Mouse (Mus musculus): ENCODE measurements at regions not wholly inside any gene's neighbourhood (a gene's known extent, or its start where the extent isn't known, plus 50 kb on each side); places are given as distances from the start of the nearest gene placed in this dataset.

DNA sequence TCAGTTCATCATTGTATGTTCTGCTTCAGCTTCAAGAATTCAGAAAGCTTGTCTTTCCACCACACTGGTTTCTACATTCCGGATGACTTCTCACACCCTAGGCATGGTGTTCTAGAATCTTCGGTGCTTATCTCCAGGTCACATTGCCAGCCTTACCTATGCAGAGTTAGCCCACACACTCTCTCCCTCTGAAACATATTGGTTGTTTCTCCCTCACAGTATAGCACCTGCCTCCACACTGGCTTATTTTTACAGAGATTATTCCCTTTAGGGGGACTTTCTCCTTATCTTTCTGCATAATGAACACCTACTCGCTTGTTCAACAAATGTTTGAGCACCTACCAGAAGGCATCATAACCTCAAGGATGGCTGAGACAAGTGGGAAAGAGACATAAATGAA, 368.0 kb upstream of the Cdh5 start:
- H3K4me2 ChIP-seq (ENCODE audit: low read depth, low read length): no peak overlapping the region
- no peak overlapping the region for H3K9ac ChIP-seq (ENCODE audit: low read depth, low read length)
- no peaks in the 10 kb centered on the region for H3K4me1 ChIP-seq (ENCODE audit: control insufficient read depth, low read depth, low read length)
- H3K27ac ChIP-seq (ENCODE audit: low read length): no peak overlapping the region
- no peaks in the 10 kb centered on the region for H3K27me3 ChIP-seq (ENCODE audit: control insufficient read depth, insufficient read depth, low read depth, low read length)
- WGBS (ENCODE audit: insufficient replicate concordance): 79% methylated on average over 3 of the region's 3 CpGs
- no peaks in the 10 kb centered on the region for H3K36me3 ChIP-seq (ENCODE audit: control insufficient read depth, insufficient read depth)
- H3K4me3 ChIP-seq (ENCODE audit: low read depth, low read length): no peak overlapping the region
- H3K9me3 ChIP-seq (replicated peaks; ENCODE audit: control insufficient read depth, low read length): no peaks in the 10 kb centered on the region
- ATAC-seq (ENCODE audit: low read depth): no peak

DNA sequence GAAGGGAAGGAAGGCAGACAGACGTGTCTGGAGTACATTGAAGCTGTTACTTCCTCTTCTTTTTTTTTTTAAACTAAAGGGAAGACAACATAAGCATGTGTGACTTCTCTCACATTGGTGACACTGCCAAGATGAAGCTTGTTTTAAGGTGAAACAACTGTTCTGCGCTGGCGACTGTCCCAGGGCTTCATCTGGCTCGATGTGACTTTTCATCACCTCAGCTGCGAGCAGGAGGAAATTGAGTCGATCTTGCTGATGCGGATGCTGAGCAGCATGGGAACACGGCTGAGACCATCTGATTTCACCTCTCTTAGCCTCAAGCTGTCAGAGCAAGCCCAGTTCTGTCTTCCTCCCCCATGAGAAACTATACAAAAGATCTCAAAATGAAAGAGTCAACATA, 363.1 kb upstream of the Cdh5 start:
- H3K27me3 ChIP-seq (ENCODE audit: control insufficient read depth, insufficient read depth, low read depth, low read length): no peaks in the 10 kb centered on the region
- no peak overlapping the region for H3K4me2 ChIP-seq (ENCODE audit: low read depth, low read length)
- H3K27ac ChIP-seq (ENCODE audit: low read length): no peak overlapping the region
- H3K9ac ChIP-seq (ENCODE audit: low read depth, low read length): no peak overlapping the region
- H3K4me1 ChIP-seq (ENCODE audit: control insufficient read depth, low read depth, low read length): no peaks in the 10 kb centered on the region
- no peak overlapping the region for H3K4me3 ChIP-seq (ENCODE audit: low read depth, low read length)
- no peaks in the 10 kb centered on the region for H3K36me3 ChIP-seq (ENCODE audit: control insufficient read depth, insufficient read depth)
- no peaks in the 10 kb centered on the region for H3K9me3 ChIP-seq (replicated peaks; ENCODE audit: control insufficient read depth, low read length)
- no peak for ATAC-seq (ENCODE audit: low read depth)
- 50% methylated on average over 8 of the region's 8 CpGs for WGBS (ENCODE audit: insufficient replicate concordance)

DNA sequence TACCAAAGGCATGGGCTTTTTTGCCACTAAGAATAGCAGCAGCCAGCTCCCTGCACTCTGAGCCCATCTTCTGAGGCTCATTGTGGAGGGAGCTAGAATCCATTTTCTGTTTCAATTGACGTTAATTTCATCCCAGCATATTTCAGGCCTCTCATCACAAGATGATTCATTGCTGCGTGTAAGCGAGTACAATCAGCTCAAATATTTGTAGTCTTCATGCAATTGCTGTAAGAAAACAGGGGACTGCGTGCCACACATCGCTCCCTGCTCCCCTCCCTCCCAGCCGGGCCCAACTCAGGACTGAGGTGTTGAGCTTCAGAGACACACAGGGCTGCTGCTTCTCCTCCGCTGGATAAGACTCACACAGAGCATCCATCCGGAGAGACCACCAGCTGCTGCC, 360.0 kb upstream of the Cdh5 start:
- Histone ChIP-seq H3K27ac (ENCODE audit: low read length) (no peak overlapping the region), H3K4me1 (ENCODE audit: control insufficient read depth, low read depth, low read length) (no peaks in the 10 kb centered on the region), H3K9me3 (replicated peaks; ENCODE audit: control insufficient read depth, low read length) (no peaks in the 10 kb centered on the region), H3K4me2 (ENCODE audit: low read depth, low read length) (no peak overlapping the region), H3K4me3 (ENCODE audit: low read depth, low read length) (no peak overlapping the region), H3K36me3 (ENCODE audit: control insufficient read depth, insufficient read depth) (no peaks in the 10 kb centered on the region), H3K9ac (ENCODE audit: low read depth, low read length) (no peak overlapping the region), H3K27me3 (ENCODE audit: control insufficient read depth, insufficient read depth, low read depth, low read length) (no peaks in the 10 kb centered on the region)
- no peak for ATAC-seq (ENCODE audit: low read depth)
- WGBS (ENCODE audit: insufficient replicate concordance): 55% methylated on average over 8 of the region's 8 CpGs

DNA sequence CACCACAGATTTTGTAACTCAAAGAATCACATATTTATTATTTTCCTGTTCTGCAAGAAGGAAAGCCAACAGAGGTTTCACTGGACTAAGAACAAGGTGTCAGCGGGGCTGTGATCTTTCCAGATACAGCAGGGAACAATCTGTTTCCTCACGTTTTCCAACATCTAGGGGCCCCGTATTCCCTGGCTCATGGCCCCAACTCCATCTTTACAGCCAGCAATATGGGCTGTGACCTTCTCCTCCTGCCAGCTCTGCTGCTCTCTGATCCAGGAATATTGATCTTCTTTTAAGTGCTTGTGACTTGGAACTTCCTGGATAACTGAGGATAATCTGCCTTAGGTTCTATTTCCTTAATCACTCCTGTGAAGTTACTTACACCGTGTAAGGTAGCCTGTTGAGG, 352.7 kb upstream of the Cdh5 start:
- Histone ChIP-seq H3K4me1 (ENCODE audit: control insufficient read depth, low read depth, low read length) (no peaks in the 10 kb centered on the region), H3K36me3 (ENCODE audit: control insufficient read depth, insufficient read depth) (no peaks in the 10 kb centered on the region), H3K27ac (ENCODE audit: low read length) (no peak overlapping the region), H3K9ac (ENCODE audit: low read depth, low read length) (no peak overlapping the region), H3K4me3 (ENCODE audit: low read depth, low read length) (no peak overlapping the region), H3K27me3 (ENCODE audit: control insufficient read depth, insufficient read depth, low read depth, low read length) (no peaks in the 10 kb centered on the region), H3K9me3 (replicated peaks; ENCODE audit: control insufficient read depth, low read length) (no peaks in the 10 kb centered on the region), H3K4me2 (ENCODE audit: low read depth, low read length) (no peak overlapping the region)
- WGBS (ENCODE audit: insufficient replicate concordance): 57% methylated on average over 4 of the region's 4 CpGs
- ATAC-seq (ENCODE audit: low read depth): no peak

DNA sequence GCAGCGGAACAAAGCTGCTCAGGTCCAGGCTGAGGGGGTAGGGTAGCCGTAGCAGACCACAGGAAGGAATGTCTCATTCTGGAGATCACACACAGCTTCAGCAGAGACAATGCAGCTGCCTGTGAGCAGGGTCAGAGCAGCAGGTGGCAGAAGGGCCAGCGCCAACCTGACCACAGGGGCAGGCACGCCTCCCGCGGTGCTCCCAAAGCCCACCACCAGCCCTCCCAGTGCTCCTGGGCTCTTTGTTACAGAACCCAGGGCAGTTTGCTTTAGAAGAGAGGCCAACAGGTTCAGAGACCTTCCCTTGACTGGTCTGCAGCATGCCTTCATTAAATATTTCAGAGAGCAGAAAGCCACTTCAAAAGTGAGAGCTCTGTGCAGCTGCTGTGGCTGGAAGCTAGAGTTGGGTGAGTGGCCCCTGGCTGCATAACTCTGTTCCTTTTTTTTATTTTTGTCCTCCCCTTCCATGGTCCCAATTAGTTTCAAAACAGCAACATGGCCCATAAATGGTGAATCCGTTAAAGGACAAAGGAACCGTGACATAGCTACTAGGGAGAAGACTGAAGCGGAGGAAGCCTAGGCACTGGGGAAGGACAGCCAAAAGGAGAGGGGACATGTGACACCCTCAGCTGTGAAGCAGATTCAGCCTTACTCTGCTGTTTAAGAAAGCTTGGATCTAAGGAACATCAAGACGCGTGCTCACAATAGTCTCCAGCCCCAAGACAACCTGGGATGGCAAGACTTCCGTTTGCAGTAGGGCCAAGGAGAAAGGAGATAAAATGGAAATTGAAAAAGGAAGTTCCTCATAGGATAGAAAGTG, 350.9 kb upstream of the Cdh5 start:
- Histone ChIP-seq H3K4me2 (ENCODE audit: low read depth, low read length) (no peak overlapping the region), H3K27me3 (ENCODE audit: control insufficient read depth, insufficient read depth, low read depth, low read length) (no peaks in the 10 kb centered on the region), H3K9me3 (replicated peaks; ENCODE audit: control insufficient read depth, low read length) (no peaks in the 10 kb centered on the region), H3K4me3 (ENCODE audit: low read depth, low read length) (no peak overlapping the region), H3K36me3 (ENCODE audit: control insufficient read depth, insufficient read depth) (no peaks in the 10 kb centered on the region), H3K4me1 (ENCODE audit: control insufficient read depth, low read depth, low read length) (no peaks in the 10 kb centered on the region), H3K9ac (ENCODE audit: low read depth, low read length) (no peak overlapping the region), H3K27ac (ENCODE audit: low read length) (no peak overlapping the region)
- no peak for ATAC-seq (ENCODE audit: low read depth)
- WGBS (ENCODE audit: insufficient replicate concordance): 42% methylated on average over 12 of the region's 12 CpGs

DNA sequence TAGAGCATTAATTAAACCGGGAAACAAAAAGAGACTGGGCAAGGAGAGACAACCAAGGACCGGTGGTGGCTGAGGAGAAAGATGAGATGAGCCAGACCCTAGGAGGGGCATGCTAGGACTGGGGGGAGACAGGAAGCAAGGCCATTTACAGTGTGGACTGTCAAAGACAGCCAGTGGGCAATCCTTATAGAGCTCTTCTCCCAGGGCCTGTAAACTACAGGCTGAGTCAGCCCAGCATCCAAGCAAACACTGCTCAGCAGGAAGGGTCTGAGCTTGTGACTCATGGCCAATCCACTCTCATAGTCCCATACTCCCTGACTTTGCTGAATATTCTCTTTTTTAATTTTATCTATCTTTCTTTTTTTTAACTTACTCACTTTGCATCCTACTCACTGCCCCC, 350.3 kb upstream of the Cdh5 start:
- H3K4me3 ChIP-seq (ENCODE audit: low read depth, low read length): no peak overlapping the region
- H3K9me3 ChIP-seq (replicated peaks; ENCODE audit: control insufficient read depth, low read length): no peaks in the 10 kb centered on the region
- H3K27me3 ChIP-seq (ENCODE audit: control insufficient read depth, insufficient read depth, low read depth, low read length): no peaks in the 10 kb centered on the region
- no peaks in the 10 kb centered on the region for H3K4me1 ChIP-seq (ENCODE audit: control insufficient read depth, low read depth, low read length)
- no peak overlapping the region for H3K4me2 ChIP-seq (ENCODE audit: low read depth, low read length)
- no peaks in the 10 kb centered on the region for H3K36me3 ChIP-seq (ENCODE audit: control insufficient read depth, insufficient read depth)
- H3K9ac ChIP-seq (ENCODE audit: low read depth, low read length): no peak overlapping the region
- ATAC-seq (ENCODE audit: low read depth): no peak
- no peak overlapping the region for H3K27ac ChIP-seq (ENCODE audit: low read length)
- 41% methylated on average over 2 of the region's 2 CpGs for WGBS (ENCODE audit: insufficient replicate concordance)

DNA sequence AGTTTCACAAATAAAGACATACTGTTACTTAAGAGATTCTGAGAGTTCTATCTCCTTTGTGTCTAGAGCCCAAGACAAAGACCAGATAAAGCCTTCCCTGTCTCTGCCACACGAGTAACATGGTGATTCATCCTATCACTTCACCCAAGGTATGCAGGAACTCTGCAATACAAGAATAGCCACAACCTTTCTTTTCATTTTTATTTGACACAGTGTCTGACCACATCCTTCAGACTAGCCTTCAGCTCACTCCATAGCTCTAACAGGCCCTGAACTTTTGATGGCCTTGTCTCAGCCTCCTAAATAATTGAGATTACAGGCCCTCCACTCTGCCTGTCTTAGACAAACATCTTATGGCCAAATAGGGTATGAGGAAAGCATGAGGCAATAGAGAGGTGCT, 337.6 kb upstream of the Cdh5 start:
- Histone ChIP-seq H3K36me3 (ENCODE audit: control insufficient read depth, insufficient read depth) (no peaks in the 10 kb centered on the region), H3K9ac (ENCODE audit: low read depth, low read length) (no peak overlapping the region), H3K27me3 (ENCODE audit: control insufficient read depth, insufficient read depth, low read depth, low read length) (no peaks in the 10 kb centered on the region), H3K9me3 (replicated peaks; ENCODE audit: control insufficient read depth, low read length) (no peaks in the 10 kb centered on the region), H3K4me3 (ENCODE audit: low read depth, low read length) (no peak overlapping the region), H3K4me2 (ENCODE audit: low read depth, low read length) (no peak overlapping the region), H3K4me1 (ENCODE audit: control insufficient read depth, low read depth, low read length) (no peaks in the 10 kb centered on the region), H3K27ac (ENCODE audit: low read length) (no peak overlapping the region)
- 28% methylated on average over 1 of the region's 1 CpGs for WGBS (ENCODE audit: insufficient replicate concordance)
- no peak for ATAC-seq (ENCODE audit: low read depth)

DNA sequence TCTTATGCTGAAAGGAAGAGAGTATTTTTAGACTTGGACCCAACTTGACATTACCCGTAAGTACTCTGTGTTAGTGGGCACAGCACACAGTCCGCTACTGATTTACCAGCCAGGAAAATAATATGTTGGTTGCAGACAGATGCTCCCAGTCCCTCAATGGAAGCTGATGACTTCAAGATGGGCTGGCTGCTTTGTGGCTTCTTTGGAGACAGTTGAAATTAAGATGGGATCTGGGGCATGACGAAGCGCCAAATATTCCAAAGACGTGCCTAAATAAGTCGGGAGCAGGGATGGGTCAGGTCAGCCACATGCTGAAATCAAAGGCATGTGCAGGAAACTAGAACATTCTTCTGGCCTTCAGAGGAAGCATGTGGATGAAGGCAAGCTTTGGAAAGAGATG, 321.8 kb upstream of the Cdh5 start:
- H3K9ac ChIP-seq (ENCODE audit: low read depth, low read length): no peak overlapping the region
- no peaks in the 10 kb centered on the region for H3K27me3 ChIP-seq (ENCODE audit: control insufficient read depth, insufficient read depth, low read depth, low read length)
- no peak overlapping the region for H3K4me3 ChIP-seq (ENCODE audit: low read depth, low read length)
- 79% methylated on average over 6 of the region's 6 CpGs for WGBS (ENCODE audit: insufficient replicate concordance)
- H3K36me3 ChIP-seq (ENCODE audit: control insufficient read depth, insufficient read depth): no peaks in the 10 kb centered on the region
- ATAC-seq (ENCODE audit: low read depth): no peak
- H3K9me3 ChIP-seq (replicated peaks; ENCODE audit: control insufficient read depth, low read length): no peaks in the 10 kb centered on the region
- H3K27ac ChIP-seq (ENCODE audit: low read length): no peak overlapping the region
- no peak overlapping the region for H3K4me2 ChIP-seq (ENCODE audit: low read depth, low read length)
- no peaks in the 10 kb centered on the region for H3K4me1 ChIP-seq (ENCODE audit: control insufficient read depth, low read depth, low read length)

DNA sequence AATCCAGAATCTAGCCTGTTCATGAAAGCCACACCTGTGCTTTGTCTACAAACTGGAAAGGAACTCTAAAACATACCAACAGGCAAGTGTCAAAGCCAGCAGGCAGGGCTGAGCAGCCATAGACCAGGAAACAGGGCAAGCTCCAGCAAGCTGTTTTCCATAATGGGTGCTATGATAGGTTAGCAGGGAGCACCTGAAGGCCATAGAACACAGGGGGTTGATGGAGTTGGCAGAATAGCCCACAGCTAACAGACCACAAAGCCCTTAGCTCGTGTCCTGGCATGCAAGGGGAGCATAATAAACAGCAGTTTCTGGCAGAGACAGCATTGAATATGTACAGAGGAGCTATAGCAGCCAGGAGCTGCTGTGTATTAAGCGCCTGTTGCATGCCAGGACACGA, 313.1 kb upstream of the Cdh5 start:
- Histone ChIP-seq H3K27ac (ENCODE audit: low read length) (no peak overlapping the region), H3K4me1 (ENCODE audit: control insufficient read depth, low read depth, low read length) (no peaks in the 10 kb centered on the region), H3K27me3 (ENCODE audit: control insufficient read depth, insufficient read depth, low read depth, low read length) (no peaks in the 10 kb centered on the region), H3K4me3 (ENCODE audit: low read depth, low read length) (no peak overlapping the region), H3K36me3 (ENCODE audit: control insufficient read depth, insufficient read depth) (no peaks in the 10 kb centered on the region), H3K9me3 (replicated peaks; ENCODE audit: control insufficient read depth, low read length) (no peaks in the 10 kb centered on the region), H3K9ac (ENCODE audit: low read depth, low read length) (no peak overlapping the region), H3K4me2 (ENCODE audit: low read depth, low read length) (no peak overlapping the region)
- WGBS (ENCODE audit: insufficient replicate concordance): 35% methylated on average over 3 of the region's 3 CpGs
- no peak for ATAC-seq (ENCODE audit: low read depth)
